Mouse (Mus musculus) liver, embryonic 11.5 days (tissue): ENCODE measurements around the gene Ddx3x. TPM values are rescaled to one million over a fixed set of nuclear protein-coding genes. Genes with fewer than 3 reads are reported as not detected.
A peak's percentile ranks its signal among the peaks of the same experiment; 100 is the strongest.
"Not testable (repeated sequence)": the region's sequence is repeated elsewhere in the genome, so short reads cannot be mapped to it uniquely, and the experiment has no call there.

Experiments used
- ATAC-seq: fragments of 200-750 bp; cut with Nextera tagmentation; replicated peaks from 2 replicates; pipeline ENCODE4 v1.8.0; 2017; ENCODE audit warnings: moderate number of reproducible peaks, mild to moderate bottlenecking, moderate TSS enrichment, moderate library complexity; ENCODE audit not compliant: low FRiP score
- DNase-seq: peaks from one replicate; pipeline ENCODE4 v3.0.0-alpha.2; 2017; ENCODE audit warnings: low spot score
- H3K27ac ChIP-seq: fragments of 300-500 bp; sonication (generic); 2 replicates; pipeline ENCODE4 v1.5.1; 2014; ENCODE audit warnings: mild to moderate bottlenecking, low read depth, low read length, control low read depth
- H3K27me3 ChIP-seq: fragments of 300-500 bp; sonication (generic); replicated peaks from 2 replicates; pipeline ENCODE4 v1.6.1; 2014; ENCODE audit warnings: low read length, mixed read lengths; ENCODE audit not compliant: control insufficient read depth, insufficient read depth
- H3K36me3 ChIP-seq: fragments of 300-500 bp; sonication (generic); 2 replicates; pipeline ENCODE4 v1.6.1; 2014; ENCODE audit warnings: mild to moderate bottlenecking, low read length, moderate library complexity, mixed read lengths; ENCODE audit not compliant: control insufficient read depth, insufficient read depth
- H3K4me1 ChIP-seq: fragments of 300-500 bp; sonication (generic); replicated peaks from 2 replicates; pipeline ENCODE4 v1.6.1; 2014; ENCODE audit warnings: low read length, mixed read lengths; ENCODE audit not compliant: control insufficient read depth, insufficient read depth
- H3K4me2 ChIP-seq: fragments of 300-500 bp; sonication (generic); 2 replicates; pipeline ENCODE4 v1.6.1; 2014; ENCODE audit warnings: mild to moderate bottlenecking, control low read depth, moderate library complexity
- H3K4me3 ChIP-seq: fragments of 300-500 bp; sonication (generic); 2 replicates; pipeline ENCODE4 v1.5.1; 2014; ENCODE audit warnings: low read depth, low read length, control low read depth
- H3K9ac ChIP-seq: fragments of 300-500 bp; sonication (generic); 2 replicates; pipeline ENCODE4 v1.6.1; 2014; ENCODE audit warnings: low read depth, low read length, control low read depth
- H3K9me3 ChIP-seq: fragments of 300-500 bp; sonication (generic); 2 replicates; pipeline ENCODE4 v1.6.1; 2016; ENCODE audit warnings: low read length, inconsistent platforms, mixed read lengths; ENCODE audit not compliant: control insufficient read depth
- WGBS: fragments of 180-500 bp; shearing (Covaris S2); extraction: QIAGEN DNeasy Blood & Tissue Kit; methylation state at CpG from one replicate; pipeline ENCODE4 v1.1.7; 2014; 5-methylcytosine and 5-hydroxymethylcytosine counted together
- polyA plus RNA-seq: library from polyadenylated mRNA; unstranded; fragments of >200 nt; fragmentation: Nextera tagmentation; extraction: Ambion mirVana; gene quantifications from 2 replicates; pipeline ENCODE4 v1.2.1, GENCODE M21; 2014

Ddx3x gene
- polyA plus RNA-seq, result 136 and 150 TPM in 2 replicates

GRCm38 (mm10) chrX:13280409-13281328, at the start of gene Ddx3x:
Ddx3x (plus strand) TSS chrX:13280970.
- Histone ChIP-seq H3K9me3 (no peaks in the 10 kb centered on the region), H3K4me2 (peak within 1 kb of the TSS; percentile 81), H3K9ac (peak within 1 kb of the TSS; percentile 99), H3K36me3 (0 out of 2 replicates have a peak, but pooled peaks cover 3% of the 10 kb centered on the region), H3K27me3 (0 out of 2 replicates have a peak, but pooled peaks cover 2% of the 10 kb centered on the region), H3K27ac (peak within 1 kb of the TSS; percentile 97), H3K4me3 (peak within 1 kb of the TSS; percentile 89), H3K4me1 (peaks cover 7% of the 10 kb centered on the region; the same call in 1 of the 2 replicates)
- DNase-seq, result peak; percentile 87
- under 1% methylated on average over 56 of the region's 57 CpGs for WGBS
- ATAC-seq, result peak; percentile 92

- DNase-seq, result no peak
- H3K4me1 ChIP-seq, result no peaks in the 10 kb centered on the region; the same call in 1 of the 2 replicates
- H3K9me3 ChIP-seq, result no peaks in the 10 kb centered on the region
- no peaks in the 10 kb centered on the region for H3K36me3 ChIP-seq
- no peak for ATAC-seq
- 0 out of 2 replicates have a peak overlapping the region, but pooled peaks have one; percentile 15 for H3K9ac ChIP-seq
- H3K27ac ChIP-seq, result 0 out of 2 replicates have a peak overlapping the region, but pooled peaks have one; percentile 16
- 53% methylated on average over 9 of the region's 9 CpGs for WGBS
- peaks cover 5% of the 10 kb centered on the region; the same call in 1 of the 2 replicates for H3K27me3 ChIP-seq
- H3K4me2 ChIP-seq, result peak overlapping the region; percentile 71
- 0 out of 2 replicates have a peak overlapping the region, but pooled peaks have one; percentile 0 for H3K4me3 ChIP-seq
Measured at GRCm38 (mm10) chrX:13231243-13231642, 49.5 kb upstream of the Ddx3x start.

GRCm38 (mm10) chrX:13232834-13233233, 47.9 kb upstream of the Ddx3x start:
- not testable (repeated sequence) for H3K27ac ChIP-seq, H3K4me2 ChIP-seq, H3K27me3 ChIP-seq, H3K36me3 ChIP-seq, H3K9me3 ChIP-seq, ATAC-seq, DNase-seq, H3K4me1 ChIP-seq, H3K4me3 ChIP-seq, H3K9ac ChIP-seq
- WGBS, result 95% methylated on average over 1 of the region's 1 CpGs

DNA sequence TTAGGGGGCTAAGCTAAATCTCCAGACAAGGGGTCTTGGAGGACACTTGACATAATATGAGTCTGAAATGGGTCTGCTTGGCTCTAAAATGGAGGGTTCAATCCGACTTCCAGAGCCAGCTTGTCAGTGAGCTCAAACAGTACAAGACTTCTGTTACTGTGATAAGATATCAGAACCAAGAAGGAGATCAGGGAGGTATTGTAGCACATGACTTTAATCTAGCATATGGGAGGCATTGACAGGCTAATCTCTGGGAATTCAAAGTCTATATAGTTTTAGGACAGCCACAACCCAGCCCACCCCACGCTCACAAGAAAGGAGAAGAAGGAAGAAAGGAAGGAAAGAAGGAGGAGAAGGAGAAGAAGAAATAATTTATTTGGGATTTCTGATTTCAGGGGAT, 47.1 kb upstream of the Ddx3x start:
- H3K9ac ChIP-seq, result no peak overlapping the region
- no peaks in the 10 kb centered on the region; the same call in 1 of the 2 replicates for H3K4me1 ChIP-seq
- H3K4me3 ChIP-seq, result no peak overlapping the region
- ATAC-seq (no peak), DNase-seq (no peak)
- H3K36me3 ChIP-seq, result no peaks in the 10 kb centered on the region
- H3K4me2 ChIP-seq, result no peak overlapping the region
- peaks cover 7% of the 10 kb centered on the region; the same call in 1 of the 2 replicates for H3K27me3 ChIP-seq
- WGBS, result 39% methylated on average over 2 of the region's 2 CpGs
- H3K27ac ChIP-seq, result no peak overlapping the region
- H3K9me3 ChIP-seq, result no peaks in the 10 kb centered on the region

DNA sequence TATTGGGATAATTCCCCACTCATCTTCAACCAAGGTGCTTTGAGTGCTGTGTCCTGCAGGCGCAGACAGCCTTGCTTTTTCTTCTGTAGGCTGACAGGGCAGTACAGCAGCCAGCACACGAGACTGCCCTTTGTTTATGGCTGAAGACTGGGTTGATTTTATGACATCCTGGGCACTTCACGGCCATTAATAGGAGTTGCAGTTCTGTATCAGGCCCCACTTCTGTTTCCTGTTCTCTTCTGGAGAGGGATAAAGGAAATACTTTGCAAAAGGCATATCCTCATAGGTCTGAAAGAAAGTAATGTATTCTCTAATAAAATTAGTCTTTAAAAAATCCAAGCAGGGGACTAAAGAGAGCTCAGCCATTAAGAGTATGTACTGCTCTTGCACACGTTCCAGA, 46.1 kb upstream of the Ddx3x start:
- no peaks in the 10 kb centered on the region for H3K9me3 ChIP-seq
- 47% methylated on average over 4 of the region's 4 CpGs for WGBS
- peaks cover 7% of the 10 kb centered on the region; the same call in 1 of the 2 replicates for H3K27me3 ChIP-seq
- DNase-seq, result no peak
- H3K4me2 ChIP-seq, result no peak overlapping the region
- H3K27ac ChIP-seq, result no peak overlapping the region
- ATAC-seq, result no peak
- H3K36me3 ChIP-seq, result no peaks in the 10 kb centered on the region
- H3K9ac ChIP-seq, result no peak overlapping the region
- H3K4me3 ChIP-seq, result no peak overlapping the region
- no peaks in the 10 kb centered on the region; the same call in 1 of the 2 replicates for H3K4me1 ChIP-seq

DNA sequence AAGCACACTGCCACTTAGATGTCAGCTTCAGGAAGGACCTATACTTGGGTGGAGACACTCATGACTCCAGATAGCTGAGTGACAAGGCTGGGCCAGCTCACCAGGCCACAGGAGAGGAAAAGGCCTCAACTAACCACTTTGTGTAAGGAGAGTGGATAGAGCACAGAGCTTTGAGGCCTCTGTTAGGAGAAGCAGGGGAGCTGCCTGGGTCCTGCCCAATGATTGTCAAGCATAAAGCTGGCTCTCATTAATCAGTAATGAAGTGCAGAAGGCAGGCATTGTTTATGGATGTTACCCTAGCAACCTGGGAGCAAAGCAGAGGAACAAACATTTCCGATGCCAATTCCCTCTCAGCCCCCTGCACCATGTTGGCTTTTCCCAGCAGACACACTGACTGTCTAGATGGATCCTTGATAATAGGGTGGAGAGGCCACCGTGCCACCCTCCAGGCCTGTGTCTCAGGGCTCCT, 44.6 kb upstream of the Ddx3x start:
- WGBS, result 78% methylated on average over 2 of the region's 2 CpGs
- H3K27ac ChIP-seq, result no peak overlapping the region; the same call in 1 of the 2 replicates
- peaks cover 7% of the 10 kb centered on the region; the same call in 1 of the 2 replicates for H3K27me3 ChIP-seq
- H3K9ac ChIP-seq, result no peak overlapping the region
- H3K4me1 ChIP-seq, result no peaks in the 10 kb centered on the region; the same call in 1 of the 2 replicates
- no peaks in the 10 kb centered on the region for H3K9me3 ChIP-seq
- DNase-seq (no peak), ATAC-seq (peak; percentile 78)
- no peak overlapping the region for H3K4me2 ChIP-seq
- H3K4me3 ChIP-seq, result no peak overlapping the region
- no peaks in the 10 kb centered on the region for H3K36me3 ChIP-seq

DNA sequence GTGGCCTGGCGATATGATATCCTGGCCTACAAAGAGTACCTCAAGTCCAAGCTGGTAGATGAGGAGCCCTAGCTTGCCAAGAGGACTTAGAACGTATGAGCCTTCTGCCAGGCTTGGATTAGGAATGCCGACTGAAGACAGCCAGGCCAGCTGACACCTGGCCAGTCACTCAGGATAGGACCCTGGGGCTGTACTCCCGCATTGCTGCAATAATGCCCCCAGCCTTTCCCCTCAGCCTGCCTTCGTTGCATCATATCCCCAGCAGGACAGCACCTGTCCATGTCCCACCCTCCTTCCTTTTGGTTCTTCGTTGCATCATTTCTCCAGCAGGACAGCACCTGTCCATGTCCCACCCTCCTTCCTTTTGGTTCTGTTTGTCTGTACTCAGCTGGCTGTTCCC, 41.3 kb upstream of the Ddx3x start:
- 81% methylated on average over 6 of the region's 6 CpGs for WGBS
- Histone ChIP-seq H3K4me2 (no peak overlapping the region), H3K9me3 (no peaks in the 10 kb centered on the region), H3K36me3 (no peaks in the 10 kb centered on the region), H3K27me3 (peaks cover 12% of the 10 kb centered on the region; the same call in 1 of the 2 replicates), H3K4me1 (no peaks in the 10 kb centered on the region; the same call in 1 of the 2 replicates), H3K27ac (no peak overlapping the region), H3K9ac (no peak overlapping the region), H3K4me3 (no peak overlapping the region)
- ATAC-seq (no peak), DNase-seq (no peak)

GRCm38 (mm10) chrX:13240646-13241425, 39.9 kb upstream of the Ddx3x start:
- peak; percentile 52 for ATAC-seq
- peaks cover 8% of the 10 kb centered on the region; the same call in 1 of the 2 replicates for H3K27me3 ChIP-seq
- 21% methylated on average over 11 of the region's 11 CpGs for WGBS

More at GRCm38 (mm10) chrX:13240646-13241425, 39.9 kb upstream of the Ddx3x start:
- H3K9ac ChIP-seq, result peak overlapping the region; percentile 75; the same call in 1 of the 2 replicates
- H3K9me3 ChIP-seq, result no peaks in the 10 kb centered on the region
- no peak for DNase-seq
- H3K4me3 ChIP-seq, result peak overlapping the region; percentile 50; the same call in 1 of the 2 replicates
- H3K4me2 ChIP-seq, result peak overlapping the region; percentile 71
- peak overlapping the region; percentile 91 for H3K27ac ChIP-seq
- H3K36me3 ChIP-seq, result no peaks in the 10 kb centered on the region
- no peaks in the 10 kb centered on the region; the same call in 1 of the 2 replicates for H3K4me1 ChIP-seq
